Mouse (Mus musculus) limb, embryonic 15.5 days (tissue): ENCODE results near the gene Hebp1. TPM values are rescaled to one million over a fixed set of nuclear protein-coding genes. Genes with fewer than 3 reads are reported as not detected.

Source experiments
- ATAC-seq: fragments of 200-750 bp; cut with Nextera tagmentation; 2 replicates; pipeline ENCODE4 v1.8.0; 2017; ENCODE audit warnings: low read depth, moderate TSS enrichment; ENCODE audit not compliant: insufficient number of reproducible peaks, low FRiP score, low TSS enrichment
- H3K27ac ChIP-seq: fragments of 300-500 bp; sonication (generic); 2 replicates; pipeline ENCODE4 v1.5.1; 2015; ENCODE audit warnings: moderate library complexity, mild to moderate bottlenecking, inconsistent platforms
- H3K27me3 ChIP-seq: fragments of 300-500 bp; sonication (generic); 2 replicates; pipeline ENCODE4 v1.6.1; 2015; ENCODE audit warnings: inconsistent platforms
- H3K36me3 ChIP-seq: fragments of 300-500 bp; sonication (generic); 2 replicates; pipeline ENCODE4 v1.6.1; 2015; ENCODE audit warnings: inconsistent platforms
- H3K4me1 ChIP-seq: fragments of 300-500 bp; sonication (generic); 2 replicates; pipeline ENCODE4 v1.6.1; 2015; ENCODE audit warnings: inconsistent platforms
- H3K4me2 ChIP-seq: fragments of 300-500 bp; sonication (generic); 2 replicates; pipeline ENCODE4 v1.6.1; 2015; ENCODE audit warnings: mild to moderate bottlenecking, inconsistent platforms
- H3K4me3 ChIP-seq: fragments of 300-500 bp; sonication (generic); 2 replicates; pipeline ENCODE4 v1.5.1; 2015; ENCODE audit warnings: mild to moderate bottlenecking, inconsistent platforms
- H3K9ac ChIP-seq: fragments of 300-500 bp; sonication (generic); 2 replicates; pipeline ENCODE4 v1.6.1; 2015; ENCODE audit warnings: inconsistent platforms
- H3K9me3 ChIP-seq: fragments of 300-500 bp; sonication (generic); 2 replicates; pipeline ENCODE4 v1.6.1; 2016; ENCODE audit warnings: inconsistent platforms
- WGBS: fragments of 180-500 bp; shearing (Covaris S2); methylation state at CpG from one replicate; pipeline ENCODE4 v1.1.7; 2015; 5-methylcytosine and 5-hydroxymethylcytosine counted together
- polyA plus RNA-seq: library from polyadenylated mRNA; unstranded; fragments of >200 nt; fragmentation: Nextera tagmentation; extraction: Ambion mirVana; gene quantifications from 2 replicates; pipeline ENCODE4 v1.2.1, GENCODE M21; 2015

The Hebp1 gene
- polyA plus RNA-seq, 1 experiment from 2014 or later = 10.9 TPM

- H3K36me3 ChIP-seq = no peaks in the 10 kb centered on the region
- no peaks in the 10 kb centered on the region for H3K4me1 ChIP-seq
- H3K4me3 ChIP-seq = no peak overlapping the region
- H3K27ac ChIP-seq = no peak overlapping the region
- WGBS = 65% methylated on average over 15 of the region's 15 CpGs
- no peak overlapping the region for H3K9ac ChIP-seq
- no peaks in the 10 kb centered on the region for H3K27me3 ChIP-seq
- no peak overlapping the region for H3K4me2 ChIP-seq
- H3K9me3 ChIP-seq = no peaks in the 10 kb centered on the region
- no peak for ATAC-seq
Measured at GRCm38 (mm10) chr6:135100787-135101472, 96.9 kb downstream of the Hebp1 start.

- WGBS = 91% methylated on average over 12 of the region's 12 CpGs
- no peak for ATAC-seq
- H3K27me3 ChIP-seq = no peaks in the 10 kb centered on the region
Measured at GRCm38 (mm10) chr6:135092798-135093470, 104.9 kb downstream of the Hebp1 start.

GRCm38 (mm10) chr6:135090661-135091060 is 107.2 kb downstream of the Hebp1 start:
- Histone ChIP-seq H3K27me3 (no peaks in the 10 kb centered on the region), H3K4me1 (peaks cover 16% of the 10 kb centered on the region), H3K4me2 (no peak overlapping the region), H3K9ac (no peak overlapping the region), H3K4me3 (no peak overlapping the region), H3K9me3 (no peaks in the 10 kb centered on the region), H3K27ac (no peak overlapping the region), H3K36me3 (no peaks in the 10 kb centered on the region)
- no peak for ATAC-seq
- 21% methylated on average over 4 of the region's 4 CpGs for WGBS

More at GRCm38 (mm10) chr6:135092798-135093470, 104.9 kb downstream of the Hebp1 start:
- Histone ChIP-seq H3K36me3 (no peaks in the 10 kb centered on the region), H3K4me1 (peaks cover 14% of the 10 kb centered on the region), H3K9me3 (no peaks in the 10 kb centered on the region), H3K4me2 (no peak overlapping the region), H3K9ac (no peak overlapping the region), H3K27ac (no peak overlapping the region), H3K4me3 (no peak overlapping the region)

GRCm38 (mm10) chr6:135089786-135090185 is 108.0 kb downstream of the Hebp1 start:
- no peaks in the 10 kb centered on the region for H3K36me3 ChIP-seq
- peaks cover 16% of the 10 kb centered on the region for H3K4me1 ChIP-seq
- H3K27me3 ChIP-seq = no peaks in the 10 kb centered on the region
- WGBS = 35% methylated on average over 8 of the region's 8 CpGs
- H3K4me2 ChIP-seq = no peak overlapping the region
- H3K9me3 ChIP-seq = no peaks in the 10 kb centered on the region
- no peak overlapping the region for H3K4me3 ChIP-seq
- ATAC-seq = no peak
- H3K27ac ChIP-seq = no peak overlapping the region
- no peak overlapping the region for H3K9ac ChIP-seq

GRCm38 (mm10) chr6:135087721-135088451 is 109.9 kb downstream of the Hebp1 start:
- H3K27me3 ChIP-seq = no peaks in the 10 kb centered on the region
- 7% methylated on average over 19 of the region's 19 CpGs for WGBS
- peak overlapping the region; percentile 30 for H3K4me3 ChIP-seq
- H3K4me2 ChIP-seq = peak overlapping the region; percentile 63
- peak overlapping the region; percentile 65 for H3K27ac ChIP-seq
- peaks cover 16% of the 10 kb centered on the region for H3K4me1 ChIP-seq
- no peaks in the 10 kb centered on the region for H3K9me3 ChIP-seq
- H3K36me3 ChIP-seq = no peaks in the 10 kb centered on the region
- ATAC-seq = peak; percentile 59
- H3K9ac ChIP-seq = 0 out of 2 replicates have a peak overlapping the region, but pooled peaks have one; percentile 7

Other genes starting within 250 kb of the Hebp1 start
- 5.4 and 5.9 TPM in 2 replicates for gene Apold1, start 216.3 kb downstream of the Hebp1 start, polyA plus RNA-seq
- 101 and 104 TPM in 2 replicates for gene Ddx47, start 186.4 kb downstream of the Hebp1 start, polyA plus RNA-seq
- 10.0 and 11.8 TPM in 2 replicates for gene Gprc5a, start 132.4 kb downstream of the Hebp1 start, polyA plus RNA-seq
- 0.17 TPM in 1 of 2 replicates, not detected in the other for gene Gprc5d, start 79.7 kb downstream of the Hebp1 start, polyA plus RNA-seq
- gene Fam234b, start within 50 bp of the Hebp1 start, polyA plus RNA-seq = 23.8 and 26.4 TPM in 2 replicates
- 2.5 and 3.2 TPM in 2 replicates for gene Gsg1, start 56.3 kb upstream of the Hebp1 start, polyA plus RNA-seq
- 2.6 and 3.4 TPM in 2 replicates for gene Pbp2, start 112.4 kb upstream of the Hebp1 start, polyA plus RNA-seq
- 244 and 369 TPM in 2 replicates for gene Emp1, start 164.5 kb upstream of the Hebp1 start, polyA plus RNA-seq